Mouse (Mus musculus) retina, embryonic 14.5 days (tissue): ENCODE data around the gene Gria4.
"Not testable (repeated sequence)": the region's sequence is repeated elsewhere in the genome, so short reads cannot be mapped to it uniquely, and the experiment has no call there.

Experiments
- DNase-seq: peaks from one replicate; pipeline ENCODE4 v3.0.0-alpha.2; 2015; ENCODE audit warnings: low spot score

Gene Gria4

DNA sequence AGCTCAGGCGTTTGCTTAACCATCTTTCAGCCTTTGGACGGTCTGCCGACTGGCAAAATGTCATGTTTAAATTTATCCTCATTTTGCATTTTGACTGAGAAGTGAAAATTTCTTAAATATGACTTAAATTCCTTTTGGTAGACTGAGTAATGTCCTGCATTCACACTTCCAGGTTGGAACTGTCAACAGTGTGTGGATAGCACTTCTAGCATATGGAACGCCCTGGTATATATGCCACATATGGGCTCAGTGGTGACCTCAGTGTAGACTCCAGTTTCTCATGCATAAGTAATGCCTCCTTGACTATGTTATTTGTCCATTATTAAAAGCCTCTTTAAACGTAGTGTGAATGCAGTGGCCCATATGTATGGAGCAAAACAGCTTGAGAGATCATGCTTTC, 222.4 kb downstream of the Gria4 start:
- DNase-seq = no peak

GRCm38 (mm10) chr9:4555415-4555959, 240.5 kb downstream of the Gria4 start:
- no peak for DNase-seq

GRCm38 (mm10) chr9:4539218-4539617, 256.8 kb downstream of the Gria4 start:
- DNase-seq = no peak

DNA sequence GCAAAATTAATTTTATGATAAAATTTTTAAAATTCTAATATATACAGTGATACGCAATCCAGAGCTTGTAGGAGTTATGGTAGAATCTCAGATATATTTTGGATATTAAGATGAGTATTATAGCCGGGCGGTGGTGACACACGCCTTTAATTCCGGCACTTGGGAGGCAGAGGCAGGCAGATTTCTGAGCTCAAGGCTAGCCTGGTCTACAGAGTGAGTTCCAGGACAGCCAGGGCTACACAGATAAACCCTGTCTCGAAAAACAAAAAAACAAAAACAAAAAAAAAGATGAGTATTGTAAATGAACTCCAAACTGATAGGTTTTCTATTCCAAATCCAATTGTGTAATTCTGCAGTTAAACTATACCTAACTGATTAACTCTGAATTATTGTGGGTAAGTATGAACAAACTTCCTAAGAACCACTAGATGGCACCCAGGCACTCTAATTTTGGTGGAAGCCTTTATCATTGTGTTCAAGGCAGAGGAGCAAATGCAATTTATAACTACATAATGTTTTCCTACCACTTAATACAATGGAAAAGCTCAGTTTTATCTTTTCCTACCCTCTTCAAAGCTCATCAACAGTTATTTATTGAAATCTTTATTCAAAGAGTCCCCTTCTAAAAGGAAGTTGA, 259.4 kb downstream of the Gria4 start:
- DNase-seq = peak; percentile 66

GRCm38 (mm10) chr9:4514563-4514885, 281.5 kb downstream of the Gria4 start:
- no peak for DNase-seq

- no peak for DNase-seq
Measured at GRCm38 (mm10) chr9:4513796-4514562, 282.1 kb downstream of the Gria4 start.

- no peak for DNase-seq
Measured at GRCm38 (mm10) chr9:4506086-4506485, 289.9 kb downstream of the Gria4 start.

GRCm38 (mm10) chr9:4505087-4505486, 290.9 kb downstream of the Gria4 start:
- peak; percentile 28 for DNase-seq

- DNase-seq = no peak
Measured at GRCm38 (mm10) chr9:4486428-4486827, 309.6 kb downstream of the Gria4 start.

- no peak for DNase-seq
Measured at GRCm38 (mm10) chr9:4484502-4484901, 311.5 kb downstream of the Gria4 start.

DNA sequence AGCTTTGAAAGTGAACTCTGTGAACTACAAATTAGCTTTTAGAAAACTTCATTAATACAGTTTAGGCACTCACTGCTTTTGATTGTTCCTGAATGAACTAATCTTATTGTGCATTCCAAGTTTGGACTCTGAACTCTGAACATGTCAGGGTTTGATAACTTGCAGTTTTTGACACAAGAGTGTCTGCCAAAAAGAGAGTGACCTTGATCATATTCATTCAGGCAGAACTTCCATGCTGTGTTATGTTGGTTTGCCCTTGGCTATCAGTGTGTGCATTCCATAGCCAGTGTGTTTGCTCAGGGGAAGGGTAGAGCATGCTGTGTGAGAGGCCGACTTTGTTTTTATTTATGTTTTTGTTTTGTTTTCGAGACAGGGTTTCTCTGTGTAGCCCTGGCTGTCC, 325.2 kb downstream of the Gria4 start:
- DNase-seq = no peak

GRCm38 (mm10) chr9:4459456-4460070, 336.5 kb downstream of the Gria4 start:
- DNase-seq = peak; percentile 69

DNA sequence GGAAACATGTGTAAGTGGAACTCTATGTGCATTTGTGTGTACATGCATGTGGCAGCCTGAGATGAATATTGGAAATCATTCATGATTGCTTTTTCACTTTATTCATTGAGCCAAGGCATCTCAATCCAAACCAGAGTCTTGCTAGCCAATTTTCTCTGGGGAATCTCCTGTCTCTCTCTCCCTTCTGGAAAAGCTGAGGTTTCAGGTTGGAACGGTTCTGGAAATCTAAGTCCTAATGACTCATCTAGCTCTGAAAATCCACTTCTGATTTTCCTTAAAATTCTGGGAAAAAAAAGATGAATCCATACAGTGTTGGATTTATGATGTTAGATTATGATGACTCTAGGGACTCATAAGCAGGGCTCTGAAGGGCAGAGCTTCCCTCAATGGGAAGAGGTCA, 337.8 kb downstream of the Gria4 start:
- DNase-seq = no peak

DNA sequence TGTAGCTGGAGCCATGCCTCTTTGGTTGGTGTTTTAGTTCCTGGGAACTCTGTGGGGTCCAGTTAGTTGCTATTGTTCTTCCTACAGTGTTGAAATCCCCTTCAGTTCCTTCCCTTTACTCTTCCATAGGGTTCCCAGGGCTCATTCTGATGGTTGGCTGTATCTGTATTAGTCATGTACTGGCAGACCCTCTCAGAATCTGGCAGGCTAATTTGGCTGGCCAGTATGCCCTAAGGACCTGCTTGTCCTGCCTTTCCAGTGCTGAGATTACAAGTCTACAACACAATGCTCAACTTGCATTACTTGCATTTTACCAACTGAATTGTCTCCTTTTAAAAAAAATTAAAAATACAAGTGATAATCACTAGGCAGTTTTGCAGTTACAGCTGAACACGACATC, 338.4 kb downstream of the Gria4 start:
- no peak for DNase-seq

- DNase-seq = peak; percentile 52
Measured at GRCm38 (mm10) chr9:4442908-4443307, 353.1 kb downstream of the Gria4 start.

DNA sequence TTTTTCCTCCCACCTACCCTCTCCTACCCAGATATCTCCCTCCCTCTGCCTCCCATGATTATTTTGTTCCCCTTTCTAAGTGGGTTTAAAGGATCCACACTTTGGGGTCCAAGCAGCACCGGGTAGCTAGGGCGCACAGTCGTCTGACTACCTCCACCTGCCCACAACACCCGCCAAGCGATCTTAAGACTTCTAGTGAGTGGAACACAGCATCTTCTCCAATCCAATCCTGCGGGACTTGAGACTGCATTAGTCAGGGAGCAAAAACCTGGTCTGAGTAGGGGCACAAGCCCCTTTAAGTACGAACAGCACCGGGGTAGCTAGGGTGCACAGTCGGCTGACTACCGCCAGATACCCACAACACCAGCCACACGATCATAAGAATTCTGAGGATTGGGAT, 395.2 kb downstream of the Gria4 start:
- DNase-seq = not testable (repeated sequence)

DNA sequence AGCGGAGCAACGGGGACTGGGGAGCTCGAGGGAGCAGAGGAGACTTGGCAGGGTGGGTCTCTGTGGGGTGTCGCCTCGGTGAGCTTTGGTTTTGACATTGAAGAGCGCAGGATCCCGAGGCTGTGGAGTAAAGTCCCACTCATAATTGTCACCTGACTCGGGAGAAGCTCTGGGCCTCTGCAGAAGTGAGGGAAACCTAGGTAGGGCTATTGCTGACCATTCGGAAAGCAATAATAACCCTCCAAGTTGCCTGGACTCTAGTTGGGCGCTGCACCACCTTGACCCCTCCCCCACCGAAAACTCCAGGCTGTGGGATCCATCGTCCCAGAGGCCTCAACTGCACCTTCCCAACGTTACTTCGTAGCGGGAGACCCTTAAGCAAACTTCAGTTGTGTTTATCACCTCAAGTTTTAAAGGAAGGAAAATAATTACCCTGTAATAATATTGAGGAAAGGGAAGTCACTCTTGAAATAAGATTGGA, 419.4 kb downstream of the Gria4 start:
- DNase-seq = peak; percentile 48

GRCm38 (mm10) chr9:4375828-4376639, 420.0 kb downstream of the Gria4 start, which contains the start of gene Msantd4:
Msantd4 (plus strand) TSS chr9:4376562.
- DNase-seq = peak; percentile 99
